Mouse (Mus musculus): ENCODE results near the gene Cnih3. TPM values are rescaled to one million over a fixed set of nuclear protein-coding genes. Genes with fewer than 3 reads are reported as not detected.

Gene Cnih3
- polyA plus RNA-seq, 1 experiment: 0.07 TPM

GRCm38 (mm10) chr1:181407281-181407680, 54.9 kb downstream of the Cnih3 start:
- no peak overlapping the region for H3K4me3 ChIP-seq (ENCODE audit: insufficient read depth, poor library complexity, severe bottlenecking)
- TF ChIP-seq FOSL1 (IDR thresholded peaks at IDR 0.05; ENCODE audit: insufficient read depth, low read length, poor library complexity, severe bottlenecking): no peak
- no peak for TF ChIP-seq MYOG (IDR thresholded peaks at IDR 0.05; ENCODE audit: control insufficient read depth, extremely low read depth, insufficient read length)
- no peak for TF ChIP-seq CTCF (IDR thresholded peaks at IDR 0.05; ENCODE audit: control insufficient read depth, insufficient read depth, insufficient read length)
- no peak for TF ChIP-seq MAX (IDR thresholded peaks at IDR 0.05)
- TF ChIP-seq CEBPB (IDR thresholded peaks at IDR 0.05; ENCODE audit: low read depth): no peak
- TF ChIP-seq USF1 (IDR thresholded peaks at IDR 0.05; ENCODE audit: low read depth): no peak
- TF ChIP-seq MYOD1 (IDR thresholded peaks at IDR 0.05; ENCODE audit: control insufficient read depth, insufficient read length, low read depth): no peak

GRCm38 (mm10) chr1:181408086-181408975, 55.9 kb downstream of the Cnih3 start:
- Histone ChIP-seq H3ac (ENCODE audit: control insufficient read depth, insufficient read length, low read depth) (no peak overlapping the region), H3K36me3 (ENCODE audit: control insufficient read depth, insufficient read depth) (no peaks in the 10 kb centered on the region), H3K4me3 (ENCODE audit: insufficient read depth, poor library complexity, severe bottlenecking) (no peak overlapping the region), H3K79me3 (ENCODE audit: low read depth) (no peaks in the 10 kb centered on the region), H3K79me2 (ENCODE audit: control insufficient read depth, insufficient read depth) (no peaks in the 10 kb centered on the region), H3K27me3 (ENCODE audit: control insufficient read depth, insufficient read depth, insufficient read length) (no peaks in the 10 kb centered on the region)
- TF ChIP-seq MAX (IDR thresholded peaks at IDR 0.05) (no peak), FOSL1 (IDR thresholded peaks at IDR 0.05; ENCODE audit: insufficient read depth, low read length, poor library complexity, severe bottlenecking) (no peak), MYOD1 (IDR thresholded peaks at IDR 0.05; ENCODE audit: control insufficient read depth, insufficient read length, low read depth) (no peak), USF1 (IDR thresholded peaks at IDR 0.05; ENCODE audit: low read depth) (no peak), MYOG (IDR thresholded peaks at IDR 0.05; ENCODE audit: control insufficient read depth, extremely low read depth, insufficient read length) (no peak), CTCF (IDR thresholded peaks at IDR 0.05; ENCODE audit: control insufficient read depth, insufficient read depth, insufficient read length) (no peak), CEBPB (IDR thresholded peaks at IDR 0.05; ENCODE audit: low read depth) (no peak)

More at GRCm38 (mm10) chr1:181407281-181407680, 54.9 kb downstream of the Cnih3 start:
- no peak overlapping the region for H3ac ChIP-seq (ENCODE audit: control insufficient read depth, insufficient read length, low read depth)
- H3K79me2 ChIP-seq (ENCODE audit: control insufficient read depth, insufficient read depth): no peaks in the 10 kb centered on the region
- no peaks in the 10 kb centered on the region for H3K79me3 ChIP-seq (ENCODE audit: low read depth)
- H3K36me3 ChIP-seq (ENCODE audit: control insufficient read depth, insufficient read depth): no peaks in the 10 kb centered on the region
- no peaks in the 10 kb centered on the region for H3K27me3 ChIP-seq (ENCODE audit: control insufficient read depth, insufficient read depth, insufficient read length)

- no peak overlapping the region for H3K4me3 ChIP-seq (ENCODE audit: insufficient read depth, poor library complexity, severe bottlenecking)
- no peaks in the 10 kb centered on the region for H3K79me3 ChIP-seq (ENCODE audit: low read depth)
- no peaks in the 10 kb centered on the region for H3K79me2 ChIP-seq (ENCODE audit: control insufficient read depth, insufficient read depth)
- TF ChIP-seq USF1 (IDR thresholded peaks at IDR 0.05; ENCODE audit: low read depth) (no peak), MYOD1 (IDR thresholded peaks at IDR 0.05; ENCODE audit: control insufficient read depth, insufficient read length, low read depth) (no peak), MAX (IDR thresholded peaks at IDR 0.05) (no peak), CEBPB (IDR thresholded peaks at IDR 0.05; ENCODE audit: low read depth) (no peak)
- H3ac ChIP-seq (ENCODE audit: control insufficient read depth, insufficient read length, low read depth): no peak overlapping the region
- no peaks in the 10 kb centered on the region for H3K27me3 ChIP-seq (ENCODE audit: control insufficient read depth, insufficient read depth, insufficient read length)
- H3K36me3 ChIP-seq (ENCODE audit: control insufficient read depth, insufficient read depth): no peaks in the 10 kb centered on the region
Measured at GRCm38 (mm10) chr1:181409693-181410092, 57.3 kb downstream of the Cnih3 start.

DNA sequence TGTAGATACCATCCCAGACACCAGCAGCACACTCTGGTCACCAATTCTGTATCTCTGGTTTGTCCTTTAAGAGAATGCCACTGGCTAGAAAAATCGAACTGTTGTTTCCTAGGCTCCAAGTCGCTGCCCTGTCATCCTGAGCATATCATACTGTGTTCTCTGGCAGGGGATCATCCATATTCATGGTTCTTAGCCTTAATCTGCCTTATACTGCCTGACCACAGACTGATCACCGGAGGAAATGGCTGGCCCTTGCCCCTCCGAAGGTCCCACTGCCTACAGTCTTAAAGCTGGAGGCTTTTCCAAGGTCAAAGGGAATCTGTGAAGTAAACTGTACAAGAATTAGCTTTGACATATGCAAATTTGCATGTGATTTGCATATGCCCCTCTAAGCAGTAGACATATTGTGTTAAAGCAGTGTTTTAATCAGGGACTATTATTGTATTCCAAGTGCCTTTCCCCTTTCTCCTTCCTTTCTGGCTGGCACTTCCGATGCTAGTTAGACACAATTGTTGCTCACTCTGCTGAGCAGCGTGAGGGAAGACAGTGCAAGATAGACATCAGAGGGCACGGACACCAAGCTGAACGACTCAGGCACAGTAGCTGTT, 58.3 kb downstream of the Cnih3 start:
- TF ChIP-seq CEBPB (IDR thresholded peaks at IDR 0.05; ENCODE audit: low read depth) (no peak), MAX (IDR thresholded peaks at IDR 0.05) (no peak), MYOD1 (IDR thresholded peaks at IDR 0.05; ENCODE audit: control insufficient read depth, insufficient read length, low read depth) (no peak), FOSL1 (IDR thresholded peaks at IDR 0.05; ENCODE audit: insufficient read depth, low read length, poor library complexity, severe bottlenecking) (no peak), MYOG (IDR thresholded peaks at IDR 0.05; ENCODE audit: control insufficient read depth, extremely low read depth, insufficient read length) (no peak), USF1 (IDR thresholded peaks at IDR 0.05; ENCODE audit: low read depth) (no peak), CTCF (IDR thresholded peaks at IDR 0.05; ENCODE audit: control insufficient read depth, insufficient read depth, insufficient read length) (no peak)
- Histone ChIP-seq H3K79me3 (ENCODE audit: low read depth) (no peaks in the 10 kb centered on the region), H3K79me2 (ENCODE audit: control insufficient read depth, insufficient read depth) (no peaks in the 10 kb centered on the region), H3K36me3 (ENCODE audit: control insufficient read depth, insufficient read depth) (no peaks in the 10 kb centered on the region), H3ac (ENCODE audit: control insufficient read depth, insufficient read length, low read depth) (no peak overlapping the region), H3K4me3 (ENCODE audit: insufficient read depth, poor library complexity, severe bottlenecking) (no peak overlapping the region), H3K27me3 (ENCODE audit: control insufficient read depth, insufficient read depth, insufficient read length) (no peaks in the 10 kb centered on the region)

DNA sequence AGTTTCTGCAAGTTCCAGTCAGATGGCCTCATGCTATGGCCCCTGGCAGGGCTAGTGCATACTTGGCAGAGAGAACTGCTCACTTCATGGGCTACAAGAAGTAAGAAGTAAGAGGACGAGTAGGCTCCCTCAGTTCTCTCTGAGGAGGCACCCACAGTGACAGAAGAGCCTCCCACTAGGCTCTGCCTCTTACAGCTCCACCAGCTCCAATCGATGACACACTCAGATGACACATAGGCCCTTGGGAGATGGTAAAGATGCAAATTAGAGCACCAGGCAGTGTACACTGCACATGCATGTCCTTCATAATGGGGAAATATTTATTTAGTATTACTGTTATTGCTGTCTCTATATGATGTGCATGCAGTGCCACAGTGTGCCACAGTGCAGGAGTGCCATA, 62.6 kb downstream of the Cnih3 start:
- H3K36me3 ChIP-seq (ENCODE audit: control insufficient read depth, insufficient read depth): no peaks in the 10 kb centered on the region
- no peak overlapping the region for H3ac ChIP-seq (ENCODE audit: control insufficient read depth, insufficient read length, low read depth)

More for the DNA sequence above, 62.6 kb downstream of the Cnih3 start:
- no peaks in the 10 kb centered on the region for H3K27me3 ChIP-seq (ENCODE audit: control insufficient read depth, insufficient read depth, insufficient read length)
- H3K79me3 ChIP-seq (ENCODE audit: low read depth): no peaks in the 10 kb centered on the region
- no peak for TF ChIP-seq MYOD1 (IDR thresholded peaks at IDR 0.05; ENCODE audit: control insufficient read depth, insufficient read length, low read depth)
- TF ChIP-seq FOSL1 (IDR thresholded peaks at IDR 0.05; ENCODE audit: insufficient read depth, low read length, poor library complexity, severe bottlenecking): no peak
- no peak for TF ChIP-seq USF1 (IDR thresholded peaks at IDR 0.05; ENCODE audit: low read depth)
- no peak for TF ChIP-seq CEBPB (IDR thresholded peaks at IDR 0.05; ENCODE audit: low read depth)
- TF ChIP-seq MYOG (IDR thresholded peaks at IDR 0.05; ENCODE audit: control insufficient read depth, extremely low read depth, insufficient read length): no peak
- TF ChIP-seq CTCF (IDR thresholded peaks at IDR 0.05; ENCODE audit: control insufficient read depth, insufficient read depth, insufficient read length): no peak
- no peak for TF ChIP-seq MAX (IDR thresholded peaks at IDR 0.05)
- no peak overlapping the region for H3K4me3 ChIP-seq (ENCODE audit: insufficient read depth, poor library complexity, severe bottlenecking)
- no peaks in the 10 kb centered on the region for H3K79me2 ChIP-seq (ENCODE audit: control insufficient read depth, insufficient read depth)
